Mouse (Mus musculus) megakaryocyte, embryonic 14.5 days (primary cell): Measurements from ENCODE around the gene U2af2.

Experiments
- FLI1 ChIP-seq: IDR thresholded peaks from 2 replicates; pipeline ENCODE4 v1.6.1; 2012; ENCODE audit warnings: low read length, inconsistent platforms, mixed read lengths
- GATA1 ChIP-seq: IDR thresholded peaks from 3 replicates; pipeline ENCODE4 v1.6.1; 2012; ENCODE audit warnings: mixed read lengths, low read length, inconsistent platforms, borderline replicate concordance

GRCm38 (mm10) chr7:5092381-5092780 lies 30.4 kb downstream of the U2af2 start:
- no peak for TF ChIP-seq GATA1
- no peak for TF ChIP-seq FLI1
